Mouse (Mus musculus): ENCODE results near the gene Upp1. TPM values are rescaled to one million over a fixed set of nuclear protein-coding genes. Genes with fewer than 3 reads are reported as not detected.

Gene Upp1
- polyA plus RNA-seq, 1 experiment: 10.1 TPM

DNA sequence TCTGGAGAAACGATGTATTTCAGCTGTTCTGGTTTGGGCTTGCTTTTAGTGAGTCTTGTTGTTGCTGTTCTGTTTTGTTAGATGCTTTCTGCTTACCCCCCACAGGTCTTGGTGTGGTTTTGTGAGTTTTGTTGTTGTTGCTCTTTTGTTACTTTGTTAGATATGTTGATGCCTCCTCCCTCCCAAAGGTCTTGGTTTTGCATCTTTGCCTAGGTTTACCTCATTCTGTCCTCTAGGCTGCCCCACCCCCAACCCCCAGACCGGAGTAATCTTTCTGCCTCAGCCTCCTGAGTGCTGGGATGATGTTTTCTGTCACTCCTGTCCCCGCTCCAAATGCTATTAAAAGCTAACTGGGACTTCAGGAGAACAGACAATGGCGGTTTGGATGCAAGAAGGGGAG lies 4.4 kb downstream of the Upp1 start:
- Histone ChIP-seq H3K36me3 (ENCODE audit: control insufficient read depth, insufficient read depth) (no peaks in the 10 kb centered on the region), H3K4me3 (no peak overlapping the region), H3K79me2 (ENCODE audit: control insufficient read depth, insufficient read depth) (no peaks in the 10 kb centered on the region), H3ac (ENCODE audit: control insufficient read depth, insufficient read length) (no peak overlapping the region), H3K4me2 (ENCODE audit: low read depth) (no peak overlapping the region), H3K27me3 (ENCODE audit: control insufficient read depth, insufficient read depth, insufficient read length) (no peaks in the 10 kb centered on the region)
- TF ChIP-seq MYOG (IDR thresholded peaks at IDR 0.05; ENCODE audit: control insufficient read depth in 1 of 3, insufficient read depth in 1 of 3, insufficient read length in 2 of 3, low read depth in 2 of 3) (no peak), POLR2AphosphoS2 (IDR thresholded peaks at IDR 0.05; ENCODE audit: insufficient read length, low read depth) (no peak), MYOD1 (IDR thresholded peaks at IDR 0.05; ENCODE audit: control insufficient read depth in 1 of 3, insufficient read length in 2 of 3, low read depth in 2 of 3) (no peak), TCF3 (IDR thresholded peaks at IDR 0.05; ENCODE audit: insufficient read length, low read depth) (no peak), TCF12 (IDR thresholded peaks at IDR 0.05; ENCODE audit: insufficient read depth, poor library complexity, severe bottlenecking) (no peak), SRF (IDR thresholded peaks at IDR 0.05; ENCODE audit: control insufficient read depth, insufficient read length, low read depth) (no peak), REST (IDR thresholded peaks at IDR 0.05; ENCODE audit: insufficient read depth, insufficient read length) (no peak), POLR2A (IDR thresholded peaks at IDR 0.05; ENCODE audit: insufficient read length, low read depth) (no peak), USF1 (IDR thresholded peaks at IDR 0.05; ENCODE audit: low read depth) (no peak), E2F4 (IDR thresholded peaks at IDR 0.05; ENCODE audit: insufficient read depth) (no peak), CEBPB (IDR thresholded peaks at IDR 0.05; ENCODE audit: insufficient read depth, poor library complexity, severe bottlenecking) (no peak), MAX (IDR thresholded peaks at IDR 0.05; ENCODE audit: low read depth) (no peak)

- Histone ChIP-seq H3K4me2 (ENCODE audit: low read depth) (no peak overlapping the region), H3K79me2 (ENCODE audit: control insufficient read depth, insufficient read depth) (no peaks in the 10 kb centered on the region), H3K36me3 (ENCODE audit: control insufficient read depth, insufficient read depth) (no peaks in the 10 kb centered on the region), H3K4me3 (no peak overlapping the region), H3ac (ENCODE audit: control insufficient read depth, insufficient read length) (no peak overlapping the region), H3K27me3 (ENCODE audit: control insufficient read depth, insufficient read depth, insufficient read length) (no peaks in the 10 kb centered on the region)
- no peak for TF ChIP-seq MAX (IDR thresholded peaks at IDR 0.05; ENCODE audit: low read depth)
- no peak for TF ChIP-seq TCF3 (IDR thresholded peaks at IDR 0.05; ENCODE audit: insufficient read length, low read depth)
- TF ChIP-seq POLR2A (IDR thresholded peaks at IDR 0.05; ENCODE audit: insufficient read length, low read depth): no peak
- no peak for TF ChIP-seq POLR2AphosphoS2 (IDR thresholded peaks at IDR 0.05; ENCODE audit: insufficient read length, low read depth)
- no peak for TF ChIP-seq SRF (IDR thresholded peaks at IDR 0.05; ENCODE audit: control insufficient read depth, insufficient read length, low read depth)
- no peak for TF ChIP-seq E2F4 (IDR thresholded peaks at IDR 0.05; ENCODE audit: insufficient read depth)
- no peak for TF ChIP-seq USF1 (IDR thresholded peaks at IDR 0.05; ENCODE audit: low read depth)
- no peak for TF ChIP-seq MYOD1 (IDR thresholded peaks at IDR 0.05; ENCODE audit: control insufficient read depth in 1 of 3, insufficient read length in 2 of 3, low read depth in 2 of 3)
- TF ChIP-seq MYOG (IDR thresholded peaks at IDR 0.05; ENCODE audit: control insufficient read depth in 1 of 3, insufficient read depth in 1 of 3, insufficient read length in 2 of 3, low read depth in 2 of 3): no peak
- no peak for TF ChIP-seq REST (IDR thresholded peaks at IDR 0.05; ENCODE audit: insufficient read depth, insufficient read length)
- no peak for TF ChIP-seq TCF12 (IDR thresholded peaks at IDR 0.05; ENCODE audit: insufficient read depth, poor library complexity, severe bottlenecking)
- no peak for TF ChIP-seq CEBPB (IDR thresholded peaks at IDR 0.05; ENCODE audit: insufficient read depth, poor library complexity, severe bottlenecking)
Observed at GRCm38 (mm10) chr11:9126373-9127107, 8.6 kb downstream of the Upp1 start.

- no peak overlapping the region for H3K4me3 ChIP-seq
- no peak overlapping the region for H3ac ChIP-seq (ENCODE audit: control insufficient read depth, insufficient read length)
- TF ChIP-seq TCF12 (IDR thresholded peaks at IDR 0.05; ENCODE audit: insufficient read depth, poor library complexity, severe bottlenecking): no peak
- TF ChIP-seq CEBPB (IDR thresholded peaks at IDR 0.05; ENCODE audit: insufficient read depth, poor library complexity, severe bottlenecking): no peak
- no peak for TF ChIP-seq MYOD1 (IDR thresholded peaks at IDR 0.05; ENCODE audit: control insufficient read depth in 1 of 3, insufficient read length in 2 of 3, low read depth in 2 of 3)
- no peak for TF ChIP-seq MAX (IDR thresholded peaks at IDR 0.05; ENCODE audit: low read depth)
- no peak for TF ChIP-seq USF1 (IDR thresholded peaks at IDR 0.05; ENCODE audit: low read depth)
- TF ChIP-seq POLR2AphosphoS2 (IDR thresholded peaks at IDR 0.05; ENCODE audit: insufficient read length, low read depth): no peak
- TF ChIP-seq REST (IDR thresholded peaks at IDR 0.05; ENCODE audit: insufficient read depth, insufficient read length): no peak
- no peak for TF ChIP-seq MYOG (IDR thresholded peaks at IDR 0.05; ENCODE audit: control insufficient read depth in 1 of 3, insufficient read depth in 1 of 3, insufficient read length in 2 of 3, low read depth in 2 of 3)
- no peak for TF ChIP-seq TCF3 (IDR thresholded peaks at IDR 0.05; ENCODE audit: insufficient read length, low read depth)
- TF ChIP-seq E2F4 (IDR thresholded peaks at IDR 0.05; ENCODE audit: insufficient read depth): no peak
- TF ChIP-seq SRF (IDR thresholded peaks at IDR 0.05; ENCODE audit: control insufficient read depth, insufficient read length, low read depth): no peak
- no peak for TF ChIP-seq POLR2A (IDR thresholded peaks at IDR 0.05; ENCODE audit: insufficient read length, low read depth)
- no peaks in the 10 kb centered on the region for H3K79me2 ChIP-seq (ENCODE audit: control insufficient read depth, insufficient read depth)
- H3K4me2 ChIP-seq (ENCODE audit: low read depth): no peak overlapping the region
- no peaks in the 10 kb centered on the region for H3K36me3 ChIP-seq (ENCODE audit: control insufficient read depth, insufficient read depth)
- no peaks in the 10 kb centered on the region for H3K27me3 ChIP-seq (ENCODE audit: control insufficient read depth, insufficient read depth, insufficient read length)
Observed at GRCm38 (mm10) chr11:9128110-9128509, 10.2 kb downstream of the Upp1 start.

DNA sequence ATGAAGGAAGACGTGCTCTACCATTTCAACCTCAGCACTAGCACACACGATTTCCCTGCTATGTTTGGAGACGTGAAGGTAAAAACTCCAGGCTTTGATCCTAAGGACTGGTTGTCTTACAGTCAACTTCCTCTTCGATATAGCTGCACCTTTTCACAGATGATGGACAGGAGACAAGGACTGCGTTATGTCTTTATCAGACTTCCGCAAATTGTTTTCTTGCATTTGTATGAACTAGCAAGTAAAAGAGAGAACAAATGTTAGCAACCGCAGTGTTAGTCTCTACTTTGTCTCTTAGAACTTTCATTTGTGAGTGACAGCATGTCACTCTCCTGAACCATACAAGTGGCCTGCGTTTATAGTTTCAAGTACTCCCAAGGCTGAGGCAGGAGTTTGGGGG lies 11.6 kb downstream of the Upp1 start:
- Histone ChIP-seq H3K36me3 (ENCODE audit: control insufficient read depth, insufficient read depth) (no peaks in the 10 kb centered on the region), H3K79me2 (ENCODE audit: control insufficient read depth, insufficient read depth) (no peaks in the 10 kb centered on the region), H3K4me3 (no peak overlapping the region), H3K4me2 (ENCODE audit: low read depth) (no peak overlapping the region), H3ac (ENCODE audit: control insufficient read depth, insufficient read length) (no peak overlapping the region), H3K27me3 (ENCODE audit: control insufficient read depth, insufficient read depth, insufficient read length) (no peaks in the 10 kb centered on the region)
- no peak for TF ChIP-seq MYOG (IDR thresholded peaks at IDR 0.05; ENCODE audit: control insufficient read depth in 1 of 3, insufficient read depth in 1 of 3, insufficient read length in 2 of 3, low read depth in 2 of 3)
- no peak for TF ChIP-seq MAX (IDR thresholded peaks at IDR 0.05; ENCODE audit: low read depth)
- no peak for TF ChIP-seq CEBPB (IDR thresholded peaks at IDR 0.05; ENCODE audit: insufficient read depth, poor library complexity, severe bottlenecking)
- TF ChIP-seq SRF (IDR thresholded peaks at IDR 0.05; ENCODE audit: control insufficient read depth, insufficient read length, low read depth): no peak
- no peak for TF ChIP-seq MYOD1 (IDR thresholded peaks at IDR 0.05; ENCODE audit: control insufficient read depth in 1 of 3, insufficient read length in 2 of 3, low read depth in 2 of 3)
- TF ChIP-seq TCF3 (IDR thresholded peaks at IDR 0.05; ENCODE audit: insufficient read length, low read depth): no peak
- TF ChIP-seq TCF12 (IDR thresholded peaks at IDR 0.05; ENCODE audit: insufficient read depth, poor library complexity, severe bottlenecking): no peak
- no peak for TF ChIP-seq E2F4 (IDR thresholded peaks at IDR 0.05; ENCODE audit: insufficient read depth)
- TF ChIP-seq POLR2AphosphoS2 (IDR thresholded peaks at IDR 0.05; ENCODE audit: insufficient read length, low read depth): no peak
- no peak for TF ChIP-seq REST (IDR thresholded peaks at IDR 0.05; ENCODE audit: insufficient read depth, insufficient read length)
- no peak for TF ChIP-seq POLR2A (IDR thresholded peaks at IDR 0.05; ENCODE audit: insufficient read length, low read depth)
- no peak for TF ChIP-seq USF1 (IDR thresholded peaks at IDR 0.05; ENCODE audit: low read depth)

All from myocyte (in vitro differentiated cells).